Mouse (Mus musculus) olfactory bulb, adult 2 months (tissue): Measurements from ENCODE around the gene Hspb6.

ENCODE experiments used
- CTCF ChIP-seq: fragments of 200-500 bp; IDR thresholded peaks from 2 replicates; pipeline ENCODE4 v1.5.1; 2012; ENCODE audit warnings: low read depth, mild to moderate bottlenecking, low read length, moderate library complexity; ENCODE audit not compliant: insufficient read depth
- POLR2A ChIP-seq: fragments of 200-500 bp; IDR thresholded peaks from 2 replicates; pipeline ENCODE4 v1.6.1; 2012; ENCODE audit warnings: mild to moderate bottlenecking, low read depth, low read length, moderate library complexity; ENCODE audit not compliant: insufficient read depth

GRCm38 (mm10) chr7:30526399-30526798, 25.6 kb upstream of the Hspb6 start:
- TF ChIP-seq CTCF (no peak), POLR2A (no peak)
